Mouse (Mus musculus) right cerebral cortex, adult 18-20 months (tissue): ENCODE measurements around the gene Polr3b.

ENCODE experiments used
- DNase-seq: peaks from one replicate; pipeline ENCODE4 v3.0.0; 2022; ENCODE audit warnings: mixed read lengths

Gene Polr3b

DNA sequence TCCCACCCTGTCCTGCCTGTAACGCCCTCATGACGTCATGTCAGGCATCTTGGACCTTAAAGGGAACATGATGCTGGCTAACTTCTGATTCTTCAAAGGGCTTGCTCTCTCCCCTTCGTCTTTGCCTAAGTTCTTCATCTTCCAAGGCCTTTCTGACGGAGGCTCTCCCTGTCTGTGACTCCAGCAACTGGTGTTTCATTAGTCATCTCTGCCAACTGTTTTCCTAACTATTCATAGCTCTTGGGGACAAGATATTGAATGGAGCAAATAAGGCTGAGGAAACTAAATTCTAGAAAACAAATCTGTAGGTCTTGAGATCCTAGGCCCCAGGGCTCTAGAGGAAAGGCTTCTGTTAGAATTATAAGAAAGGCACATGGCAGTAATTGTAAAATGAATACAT, 151.8 kb downstream of the Polr3b start:
- no peak for DNase-seq

GRCm38 (mm10) chr10:84774573-84774972, 152.5 kb downstream of the Polr3b start:
- DNase-seq: no peak
